Mouse (Mus musculus) lung, postnatal 0 days (tissue): ENCODE results near the gene Elavl2.

ENCODE experiments used
- CTCF ChIP-seq: IDR thresholded peaks from 2 replicates; pipeline ENCODE4 v1.5.1; 2016; ENCODE audit warnings: antibody characterized with exemption, mild to moderate bottlenecking
- EP300 ChIP-seq: IDR thresholded peaks from 2 replicates; pipeline ENCODE4 v1.6.1; 2016; ENCODE audit warnings: antibody characterized with exemption, mild to moderate bottlenecking, control low read depth

GRCm38 (mm10) chr4:91219322-91219721 lies 181.3 kb downstream of the Elavl2 start:
- TF ChIP-seq CTCF (no peak), EP300 (no peak)
